Mouse (Mus musculus): Measurements from ENCODE around the gene Ppt2.

- TF ChIP-seq CTCF (IDR thresholded peaks at IDR 0.05; ENCODE audit: low read depth, low read length) = no peak
- no peak for TF ChIP-seq POLR2A (IDR thresholded peaks at IDR 0.05; ENCODE audit: extremely low read depth, insufficient read depth, low read length)
Measured at GRCm38 (mm10) chr17:34645831-34646511, 17.7 kb upstream of the Ppt2 start.

Measured in liver, adult 2 months (tissue).